Mouse (Mus musculus): ENCODE results near the gene Tuba1a. TPM values are rescaled to one million over a fixed set of nuclear protein-coding genes. Genes with fewer than 3 reads are reported as not detected.
"Not testable (repeated sequence)": the region's sequence is repeated elsewhere in the genome, so short reads cannot be mapped to it uniquely, and the experiment has no call there.

Gene Tuba1a
- polyA plus RNA-seq, 1 experiment, result 1,134 TPM

DNA sequence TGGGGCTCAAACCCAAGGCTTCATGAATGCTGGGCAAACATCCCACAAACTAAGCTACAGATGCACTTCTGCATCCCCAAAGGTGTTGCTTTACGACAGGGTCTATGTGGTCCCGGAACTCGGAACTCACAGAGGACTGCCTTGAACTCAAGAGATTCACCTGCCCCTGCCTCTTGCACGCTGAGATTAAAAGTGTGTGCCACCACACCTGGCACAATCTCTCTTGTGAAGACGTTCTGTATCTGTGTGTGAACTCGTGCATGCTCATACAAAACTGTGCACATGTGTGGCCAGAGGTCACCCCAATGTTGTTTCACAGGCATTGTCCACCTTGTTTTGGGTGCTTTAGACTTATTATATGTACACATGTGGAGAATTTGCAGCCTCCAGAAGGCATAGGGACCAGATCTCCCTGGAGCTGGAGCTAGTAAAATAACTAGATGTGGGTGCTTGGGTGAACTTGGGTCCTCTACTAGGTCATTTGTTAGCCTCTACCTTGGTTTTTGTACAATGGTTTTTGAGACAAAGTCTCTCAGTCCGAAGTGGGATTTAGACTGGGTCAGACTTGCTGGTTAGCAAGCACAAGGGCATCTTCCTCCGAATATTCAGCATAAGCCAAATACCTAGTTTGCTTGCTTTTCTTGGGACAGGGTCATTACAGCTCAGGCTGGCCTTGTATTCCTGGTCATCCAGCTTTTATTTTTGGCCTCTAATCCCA lies 23.3 kb downstream of the Tuba1a start:
- Histone ChIP-seq H3K4me3 (ENCODE audit: insufficient read depth, low read length) (no peak overlapping the region), H3K4me1 (ENCODE audit: control insufficient read depth, insufficient read depth, low read length) (peaks cover 3% of the 10 kb centered on the region; the same call in 1 of the 2 replicates), H3K27ac (ENCODE audit: insufficient read depth, low read length) (0 out of 2 replicates have a peak overlapping the region, but pooled peaks have one; percentile 17)
- peak; percentile 70 for TF ChIP-seq POLR2A (IDR thresholded peaks at IDR 0.05; ENCODE audit: low read depth, low read length)
- TF ChIP-seq CTCF (IDR thresholded peaks at IDR 0.05; ENCODE audit: borderline replicate concordance, insufficient read depth, low read length), result no peak

DNA sequence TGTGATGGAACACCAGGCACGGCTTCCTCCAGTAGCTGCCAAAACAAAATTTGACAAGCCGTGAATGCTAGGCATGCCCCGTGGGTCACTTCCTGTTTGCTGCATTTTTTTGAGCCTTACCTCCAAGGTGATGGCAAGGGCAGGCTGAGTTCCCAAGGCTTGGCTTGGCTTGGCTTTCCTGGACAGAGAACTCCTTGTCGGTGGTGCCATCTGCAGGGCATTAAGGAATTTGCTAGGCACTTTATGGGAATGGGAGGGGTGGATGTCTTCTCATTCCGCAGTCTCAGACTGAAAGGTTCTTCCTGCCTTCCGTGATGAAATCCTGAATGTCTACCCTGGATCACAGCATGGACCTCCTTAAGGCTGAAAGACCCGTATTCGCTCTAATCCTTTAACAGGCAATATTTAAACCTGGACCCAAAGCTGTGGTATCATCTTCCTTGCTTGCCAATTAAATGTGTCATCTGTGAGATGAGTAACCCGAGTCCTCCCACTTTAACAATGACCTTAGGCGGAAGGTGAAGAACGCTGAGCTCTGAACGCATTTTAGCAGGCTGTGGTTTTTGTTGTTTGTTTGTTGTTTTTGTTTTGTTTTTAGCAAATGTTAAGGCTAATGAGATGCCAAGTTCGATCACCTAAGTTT lies 24.8 kb downstream of the Tuba1a start:
- peaks cover 3% of the 10 kb centered on the region; the same call in 1 of the 2 replicates for H3K4me1 ChIP-seq (ENCODE audit: control insufficient read depth, insufficient read depth, low read length)
- no peak for TF ChIP-seq POLR2A (IDR thresholded peaks at IDR 0.05; ENCODE audit: low read depth, low read length)
- TF ChIP-seq CTCF (IDR thresholded peaks at IDR 0.05; ENCODE audit: borderline replicate concordance, insufficient read depth, low read length), result peak; percentile 52; the same call in 1 of the 2 replicates
- H3K4me3 ChIP-seq (ENCODE audit: insufficient read depth, low read length), result no peak overlapping the region
- H3K27ac ChIP-seq (ENCODE audit: insufficient read depth, low read length), result no peak overlapping the region

DNA sequence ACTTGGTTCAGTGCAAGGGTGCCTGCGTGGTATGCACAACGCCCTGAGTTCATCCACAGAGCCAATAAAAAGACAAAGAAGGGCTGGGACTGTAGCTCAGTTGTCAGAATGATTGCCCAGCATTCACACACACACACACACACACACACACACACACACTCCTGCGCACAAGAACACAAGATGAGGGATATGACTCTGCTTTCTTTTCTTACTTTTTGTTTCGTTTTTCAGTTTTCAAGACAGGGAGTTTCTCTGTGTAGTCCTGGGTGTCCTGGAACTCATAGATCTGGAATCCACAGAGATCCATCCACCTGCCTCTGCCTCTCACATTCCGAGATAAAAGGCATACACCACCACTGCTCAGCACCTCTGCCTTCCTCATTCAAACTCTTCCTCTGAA lies 25.9 kb downstream of the Tuba1a start:
- Histone ChIP-seq H3K27ac (ENCODE audit: insufficient read depth, low read length) (no peak overlapping the region), H3K4me3 (ENCODE audit: insufficient read depth, low read length) (no peak overlapping the region)

DNA sequence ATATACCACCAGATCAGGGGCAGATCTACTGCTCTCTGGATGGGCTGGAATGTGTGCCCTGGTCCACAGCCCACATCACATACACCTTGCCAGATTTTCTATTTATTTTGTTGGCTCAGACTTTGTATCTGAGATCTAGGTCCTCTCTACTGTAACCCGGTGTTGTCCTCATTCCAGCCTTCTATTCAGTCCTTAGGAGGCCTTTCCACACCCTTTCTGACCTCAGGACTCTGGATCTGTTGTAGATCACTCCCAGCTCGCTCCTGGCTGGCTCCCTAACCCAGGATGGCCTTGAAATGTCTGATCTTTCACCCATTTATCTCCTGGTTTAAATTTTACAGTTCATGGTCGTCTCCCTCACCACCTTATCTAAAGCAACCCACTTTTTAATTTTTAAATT lies 28.8 kb downstream of the Tuba1a start:
- Histone ChIP-seq H3K4me1 (ENCODE audit: control insufficient read depth, insufficient read depth, low read length) (peaks cover 3% of the 10 kb centered on the region; the same call in 1 of the 2 replicates), H3K27ac (ENCODE audit: insufficient read depth, low read length) (no peak overlapping the region), H3K4me3 (ENCODE audit: insufficient read depth, low read length) (no peak overlapping the region)
- no peak for TF ChIP-seq CTCF (IDR thresholded peaks at IDR 0.05; ENCODE audit: borderline replicate concordance, insufficient read depth, low read length)
- no peak for TF ChIP-seq POLR2A (IDR thresholded peaks at IDR 0.05; ENCODE audit: low read depth, low read length)

More for the DNA sequence above, 25.9 kb downstream of the Tuba1a start:
- TF ChIP-seq CTCF (IDR thresholded peaks at IDR 0.05; ENCODE audit: borderline replicate concordance, insufficient read depth, low read length), result no peak
- no peak for TF ChIP-seq POLR2A (IDR thresholded peaks at IDR 0.05; ENCODE audit: low read depth, low read length)
- peaks cover 3% of the 10 kb centered on the region; the same call in 1 of the 2 replicates for H3K4me1 ChIP-seq (ENCODE audit: control insufficient read depth, insufficient read depth, low read length)

DNA sequence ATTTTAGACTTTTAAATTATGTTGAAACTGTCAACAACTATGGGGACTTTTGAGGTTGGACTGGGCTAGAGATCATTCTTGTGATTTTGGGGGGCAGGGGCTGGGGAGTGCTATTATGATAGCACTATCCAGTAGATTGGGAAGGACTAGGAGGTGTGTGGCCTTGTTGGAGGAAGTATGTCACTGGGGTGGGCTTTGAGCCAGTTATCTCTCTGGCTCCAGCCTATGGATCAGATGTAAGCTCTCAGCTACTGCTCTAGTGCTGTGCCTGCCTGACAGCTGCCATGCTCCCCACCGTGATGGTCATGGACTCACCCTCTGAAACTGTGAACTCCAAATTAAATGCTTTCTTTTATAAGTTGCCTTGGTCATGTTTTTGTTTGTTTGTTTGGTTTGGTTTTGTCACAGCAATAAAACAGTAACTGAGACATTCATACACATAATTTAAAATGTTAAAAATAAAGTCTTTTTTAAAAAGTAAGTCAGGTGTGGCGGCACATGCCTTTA lies 30.4 kb downstream of the Tuba1a start:
- Histone ChIP-seq H3K4me3 (ENCODE audit: insufficient read depth, low read length) (no peak overlapping the region), H3K4me1 (ENCODE audit: control insufficient read depth, insufficient read depth, low read length) (no peaks in the 10 kb centered on the region), H3K27ac (ENCODE audit: insufficient read depth, low read length) (no peak overlapping the region)
- TF ChIP-seq POLR2A (IDR thresholded peaks at IDR 0.05; ENCODE audit: low read depth, low read length) (no peak), CTCF (IDR thresholded peaks at IDR 0.05; ENCODE audit: borderline replicate concordance, insufficient read depth, low read length) (no peak)

DNA sequence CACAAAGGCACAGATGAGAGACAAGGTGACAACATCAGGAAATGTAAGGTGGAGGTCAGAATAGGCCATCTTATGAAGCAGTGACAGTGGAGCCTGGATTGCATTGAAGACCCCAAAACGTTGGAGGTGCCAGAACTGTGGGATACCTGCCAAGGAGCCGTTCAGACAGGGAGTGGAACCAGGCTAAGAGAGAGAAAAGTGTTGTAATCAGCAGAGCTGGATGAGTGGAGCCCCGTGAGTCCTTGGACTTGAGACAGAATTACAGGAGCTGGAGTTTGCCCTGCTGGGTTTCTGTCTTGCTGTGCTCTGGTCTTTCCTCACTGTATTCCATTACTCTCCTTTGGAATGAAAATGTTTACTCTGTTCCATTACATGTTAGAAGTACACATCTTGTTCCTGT lies 30.9 kb downstream of the Tuba1a start:
- H3K4me1 ChIP-seq (ENCODE audit: control insufficient read depth, insufficient read depth, low read length), result no peaks in the 10 kb centered on the region
- no peak for TF ChIP-seq POLR2A (IDR thresholded peaks at IDR 0.05; ENCODE audit: low read depth, low read length)
- no peak for TF ChIP-seq CTCF (IDR thresholded peaks at IDR 0.05; ENCODE audit: borderline replicate concordance, insufficient read depth, low read length)

DNA sequence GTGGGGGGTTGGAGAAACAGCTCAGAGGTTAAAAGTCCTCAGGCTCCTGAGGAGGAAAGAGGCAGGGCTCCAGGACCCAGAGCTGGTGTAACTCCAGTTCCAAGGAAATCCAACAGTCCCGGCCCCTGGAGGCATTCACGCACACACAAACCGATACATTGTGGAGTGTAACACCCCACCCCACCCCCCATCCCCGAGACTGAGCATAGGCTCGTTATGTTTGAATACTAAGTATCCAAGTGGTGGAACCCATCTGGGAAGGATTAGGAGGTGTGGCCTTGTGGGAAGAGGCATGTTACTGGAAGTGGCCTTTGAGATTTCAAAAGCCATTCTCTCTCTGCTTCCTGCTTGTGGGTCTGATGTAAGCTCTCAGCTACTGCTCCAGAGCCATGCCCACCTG lies 32.0 kb downstream of the Tuba1a start:
- Histone ChIP-seq H3K4me3 (ENCODE audit: insufficient read depth, low read length) (no peak overlapping the region), H3K27ac (ENCODE audit: insufficient read depth, low read length) (no peak overlapping the region), H3K4me1 (ENCODE audit: control insufficient read depth, insufficient read depth, low read length) (no peaks in the 10 kb centered on the region)
- no peak for TF ChIP-seq POLR2A (IDR thresholded peaks at IDR 0.05; ENCODE audit: low read depth, low read length)
- TF ChIP-seq CTCF (IDR thresholded peaks at IDR 0.05; ENCODE audit: borderline replicate concordance, insufficient read depth, low read length), result no peak

More for the DNA sequence above, 30.9 kb downstream of the Tuba1a start:
- no peak overlapping the region for H3K27ac ChIP-seq (ENCODE audit: insufficient read depth, low read length)
- H3K4me3 ChIP-seq (ENCODE audit: insufficient read depth, low read length), result no peak overlapping the region

DNA sequence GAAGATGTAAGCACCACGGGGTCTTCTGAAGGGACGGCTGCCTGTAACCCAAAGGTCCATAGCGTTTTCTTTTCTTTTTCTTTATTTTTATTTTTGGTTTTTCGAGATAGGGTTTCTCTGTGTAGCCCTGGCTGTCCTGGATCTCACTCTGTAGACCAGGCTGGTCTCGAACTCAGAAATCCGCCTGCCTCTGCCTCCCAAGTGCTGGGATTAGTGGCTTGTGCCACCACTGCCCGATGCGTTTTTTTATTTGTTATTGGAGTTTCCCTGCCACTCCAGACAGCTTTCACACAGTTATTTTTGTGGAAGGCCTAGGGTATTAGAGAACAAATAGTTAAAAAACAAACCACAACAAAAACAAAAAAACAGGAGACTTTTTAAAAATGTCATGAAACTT lies 35.0 kb downstream of the Tuba1a start:
- peak overlapping the region; percentile 38 for H3K4me3 ChIP-seq (ENCODE audit: insufficient read depth, low read length)
- H3K4me1 ChIP-seq (ENCODE audit: control insufficient read depth, insufficient read depth, low read length); H3K27ac ChIP-seq (ENCODE audit: insufficient read depth, low read length): not testable (repeated sequence)

DNA sequence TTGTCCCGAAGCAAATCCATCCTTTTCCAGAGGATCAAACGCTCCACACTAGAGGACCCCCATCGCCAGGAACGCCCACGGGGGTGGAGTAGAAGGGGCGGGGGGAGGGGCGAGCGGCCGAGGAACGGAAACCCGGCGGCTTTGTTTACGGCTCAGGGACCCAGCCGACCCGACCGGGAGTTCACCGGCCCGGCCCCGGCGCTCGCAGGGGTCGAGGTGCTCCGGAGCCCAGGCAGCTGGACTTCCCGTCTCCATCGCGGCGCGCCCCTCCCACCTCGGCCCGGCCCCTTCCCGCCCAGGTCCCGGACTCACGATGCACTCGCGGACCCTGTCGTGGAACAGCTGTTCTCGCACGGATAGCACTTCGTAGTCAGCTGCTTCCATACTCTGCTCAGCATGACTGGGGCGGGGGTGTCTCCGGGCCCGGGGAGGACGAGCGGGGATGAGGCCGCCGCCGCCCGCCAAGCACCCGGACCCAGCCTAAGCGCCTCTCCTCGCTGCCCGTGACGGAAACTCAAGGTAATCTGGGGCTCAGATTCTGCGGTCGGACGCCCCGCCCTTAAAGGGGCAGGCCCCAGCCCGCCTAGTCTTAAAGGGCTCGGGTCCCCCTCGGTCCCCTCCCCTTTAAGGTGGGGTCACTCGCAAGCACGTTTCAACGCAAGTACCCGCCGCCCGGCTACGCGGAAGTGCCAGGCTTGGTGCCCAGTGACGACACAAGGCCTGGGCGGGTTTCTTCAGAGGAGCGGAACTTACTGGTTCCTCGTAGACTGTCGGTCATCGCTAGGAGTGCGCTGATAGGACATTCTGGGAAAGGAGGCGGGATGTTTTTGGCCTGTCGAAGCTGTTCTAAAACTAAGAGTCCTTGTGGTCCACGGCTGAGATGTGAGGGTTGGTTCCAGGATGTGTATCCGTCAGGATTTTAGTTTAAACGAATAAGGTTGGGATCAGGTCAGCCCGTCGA lies 35.7 kb downstream of the Tuba1a start, which contains the start of gene Lmbr1l:
TSS of gene Lmbr1l (minus strand) at position 694 of the 961 bp plus-strand sequence.
- Histone ChIP-seq H3K4me3 (ENCODE audit: insufficient read depth, low read length) (peak within 1 kb of the TSS; percentile 78), H3K4me1 (ENCODE audit: control insufficient read depth, insufficient read depth, low read length) (no peaks in the 10 kb centered on the region), H3K27ac (ENCODE audit: insufficient read depth, low read length) (peak within 1 kb of the TSS; percentile 50)
- TF ChIP-seq POLR2A (IDR thresholded peaks at IDR 0.05; ENCODE audit: low read depth, low read length), result peak; percentile 88
- no peak for TF ChIP-seq CTCF (IDR thresholded peaks at IDR 0.05; ENCODE audit: borderline replicate concordance, insufficient read depth, low read length)
